Mouse (Mus musculus) right cerebral cortex, postnatal 10 days (tissue): ENCODE results near the gene Rac2.

Source experiments
- DNase-seq, 2 experiments: peaks; one replicate each; pipeline ENCODE4 v3.0.0; 2021; ENCODE audit warnings: low spot score in 2 of 2

The Rac2 gene

DNA sequence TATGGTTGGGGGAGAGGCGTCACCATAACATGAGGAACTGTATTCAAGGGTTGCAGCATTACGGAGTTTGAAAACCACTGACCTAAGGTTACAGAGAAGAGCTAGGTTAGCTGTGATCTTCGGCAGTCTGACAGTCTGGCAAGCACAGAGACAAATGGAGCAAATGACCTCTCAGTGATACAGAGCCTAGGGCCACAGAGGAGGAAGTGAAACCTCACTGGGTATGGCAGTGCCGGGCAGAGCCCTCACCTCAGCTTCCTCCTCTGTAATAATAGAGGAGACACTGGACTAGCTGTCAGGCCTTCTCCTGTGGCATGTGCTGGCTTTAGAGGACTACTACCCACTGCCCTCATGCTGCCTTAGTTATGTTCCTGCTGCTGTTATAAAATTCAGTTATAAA is 16.3 kb upstream of the Rac2 start:
- peak in 1 of 2 experiments; percentile 38 for DNase-seq

DNA sequence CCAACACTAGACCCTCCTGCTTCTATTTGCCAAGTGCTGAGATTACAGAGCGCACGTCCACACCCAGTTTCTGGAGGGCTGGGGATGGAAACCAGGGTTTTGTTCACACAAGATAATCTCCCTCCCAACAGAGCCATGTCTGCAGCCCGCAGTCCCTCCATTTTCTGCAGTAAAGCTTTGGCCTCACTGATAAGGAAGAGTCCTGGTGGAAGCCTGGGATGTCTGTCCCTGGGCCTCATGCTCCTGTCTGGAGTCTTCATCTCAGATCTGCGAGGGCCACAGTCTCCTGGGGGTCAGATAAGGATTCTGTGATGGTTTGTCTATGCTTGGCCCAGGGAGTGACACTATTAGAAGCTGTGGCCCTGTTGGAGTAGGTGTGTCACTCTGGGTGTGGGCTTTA is 15.5 kb upstream of the Rac2 start:
- no peak for DNase-seq

DNA sequence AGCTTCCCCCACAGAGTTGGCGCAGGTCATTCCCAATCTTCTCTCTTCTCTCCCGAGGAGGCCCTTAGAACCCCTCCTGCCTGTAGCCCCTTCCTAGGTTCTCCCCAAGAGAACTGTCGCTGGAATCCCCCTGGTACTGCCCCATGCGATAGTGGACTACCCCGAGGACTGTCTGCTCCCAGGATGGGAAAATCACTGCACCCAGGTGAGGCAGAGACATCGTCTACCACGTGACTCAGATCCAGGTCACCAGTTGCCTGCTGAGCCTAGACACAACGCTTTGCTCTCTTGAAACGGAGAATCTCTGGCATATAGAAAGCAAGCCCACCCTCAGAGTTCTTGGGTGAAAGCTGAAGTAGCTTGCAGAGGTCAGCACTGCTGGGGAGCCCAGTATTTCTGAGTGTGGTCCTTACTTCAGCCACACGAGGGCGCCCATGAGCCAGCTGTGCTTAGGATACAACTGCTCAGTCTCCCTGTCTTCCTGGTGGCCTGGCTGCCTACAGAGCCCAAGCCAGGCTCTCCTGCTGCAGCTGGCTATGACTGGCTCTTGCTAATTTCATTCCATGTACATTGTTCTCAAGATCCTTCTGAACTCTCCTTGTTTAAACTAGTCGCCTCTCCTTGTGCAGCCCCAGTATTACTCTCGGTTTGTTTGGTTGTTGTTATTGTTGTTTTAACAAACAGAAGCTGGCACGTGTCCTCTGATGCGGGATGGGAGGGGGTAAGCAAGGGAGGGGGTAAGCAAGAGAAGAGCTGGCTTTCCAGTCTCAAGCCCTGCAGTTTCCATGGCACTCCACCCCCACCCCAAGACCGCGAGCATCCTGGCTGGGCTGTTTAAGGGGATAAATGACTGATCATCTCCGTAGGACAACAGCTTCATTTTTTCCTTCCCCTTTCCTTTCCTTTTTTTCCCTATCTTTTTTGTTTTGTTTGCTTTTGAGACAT is 14.7 kb upstream of the Rac2 start:
- peak; percentile 90 to 93 for DNase-seq

DNA sequence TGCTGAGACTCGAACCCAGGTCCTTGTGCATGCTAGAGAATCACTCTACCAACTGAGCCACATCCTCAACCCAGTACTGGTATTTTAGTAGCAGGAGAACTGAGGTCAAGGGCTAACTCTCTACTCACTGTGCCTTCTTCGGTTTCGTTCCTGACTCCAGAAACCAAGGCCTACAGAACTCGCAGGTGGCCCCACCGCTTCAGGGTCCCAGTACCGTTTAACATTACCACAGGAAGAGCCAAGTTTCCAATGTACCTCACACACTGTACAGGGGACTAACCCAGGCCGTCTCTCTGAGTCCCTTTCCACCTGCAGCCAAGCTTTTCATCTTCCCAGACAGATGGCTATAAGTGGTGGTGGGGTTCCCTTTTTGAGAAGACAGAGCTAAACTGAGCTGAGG is 12.8 kb upstream of the Rac2 start:
- DNase-seq, result no peak

DNA sequence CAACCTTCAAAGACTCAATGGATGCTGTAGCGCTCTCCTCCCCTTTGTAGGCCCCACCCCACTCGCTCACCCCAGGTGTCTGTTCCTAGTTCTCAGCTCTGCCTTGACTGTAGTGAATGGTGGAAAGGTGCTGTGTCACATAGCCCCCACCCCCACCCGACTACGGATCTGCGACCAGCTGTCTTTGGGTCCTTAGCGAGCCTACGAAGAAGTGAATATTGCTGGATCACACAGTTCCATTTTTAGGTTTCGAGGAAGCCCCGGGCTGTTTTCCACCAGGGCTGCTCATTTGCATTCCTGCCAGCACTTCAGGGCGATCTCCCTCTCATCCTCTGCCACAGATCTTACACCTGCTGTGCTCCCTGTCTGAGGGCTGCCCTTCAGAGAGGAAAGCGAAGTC is 10.8 kb upstream of the Rac2 start:
- DNase-seq, result peak; percentile 49 to 61

DNA sequence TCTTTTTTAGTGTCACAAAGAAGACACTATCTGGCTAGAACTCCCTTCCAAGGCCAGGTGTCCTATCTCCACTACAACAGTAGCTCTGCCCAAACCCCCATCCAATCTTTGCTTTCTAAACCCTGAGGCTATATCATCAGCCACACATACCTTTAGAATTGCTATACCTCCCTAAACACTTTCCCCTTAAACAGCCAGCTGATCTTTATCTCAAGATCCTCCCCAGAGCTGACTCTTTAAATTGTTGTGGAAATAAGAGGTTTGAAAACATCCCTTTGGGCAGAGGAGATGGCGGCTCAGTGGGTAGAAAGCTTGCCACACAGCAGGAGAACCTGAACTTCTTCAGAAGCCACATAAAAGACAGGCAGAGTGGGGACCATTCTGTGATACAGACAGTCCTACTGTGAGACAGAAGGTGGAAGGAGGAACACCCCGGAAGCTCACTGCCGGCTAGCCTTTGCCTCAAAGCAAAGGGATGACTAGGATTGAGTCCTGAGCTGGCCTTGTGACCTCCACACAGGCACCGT is 3.8 kb upstream of the Rac2 start:
- DNase-seq, result no peak

DNA sequence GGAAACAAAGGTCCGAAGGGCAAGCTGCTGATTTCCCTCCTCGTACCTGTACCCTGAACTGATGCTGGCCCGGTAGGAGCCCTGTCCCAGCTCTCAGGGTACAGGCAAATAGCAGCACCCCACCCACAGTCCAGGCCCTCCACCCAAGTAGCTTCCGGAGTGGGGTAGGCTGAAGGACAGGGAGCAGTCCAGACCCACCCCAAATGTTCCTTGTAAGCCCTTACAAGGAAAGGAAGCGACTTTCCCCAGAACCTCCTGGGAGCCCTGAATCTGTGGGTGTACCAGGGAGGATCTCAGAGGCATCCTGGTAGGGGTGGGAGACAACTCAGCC is 348 bp downstream of the Rac2 start:
- no peak for DNase-seq

DNA sequence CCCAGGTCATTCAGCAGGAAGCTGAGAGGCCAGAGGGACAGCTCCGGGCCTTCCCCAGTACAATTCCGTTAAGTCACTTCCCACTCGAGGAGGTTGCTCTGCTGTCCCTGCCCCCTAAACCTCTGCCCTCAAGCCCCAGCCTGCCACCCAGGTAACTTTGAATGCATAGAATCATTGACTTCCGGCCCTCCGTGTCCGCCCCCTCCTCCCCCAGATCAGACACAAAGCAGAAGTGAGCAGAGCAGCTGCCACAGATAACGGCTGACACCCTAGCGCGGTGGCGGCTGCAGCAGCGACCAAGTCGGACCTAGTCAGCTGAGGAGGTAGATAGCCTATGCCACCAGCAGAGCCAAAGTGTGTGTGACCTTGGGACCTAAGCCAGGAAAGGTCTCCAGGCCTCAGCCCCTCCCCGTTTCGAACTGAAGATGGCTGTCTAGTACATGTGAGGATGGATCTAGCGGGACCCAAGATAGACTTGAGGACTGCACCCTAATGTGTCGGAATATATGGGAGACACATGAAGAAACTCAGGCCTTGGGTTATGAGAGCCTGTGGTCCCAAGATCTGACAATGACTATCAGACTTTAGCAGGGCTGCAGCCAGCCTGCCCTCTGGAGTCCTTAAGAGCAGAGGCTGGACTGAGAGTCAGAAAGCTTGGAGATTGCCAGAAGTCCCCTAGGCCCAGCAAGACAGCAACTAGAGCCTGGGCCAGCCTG is 871 bp downstream of the Rac2 start:
- no peak for DNase-seq

DNA sequence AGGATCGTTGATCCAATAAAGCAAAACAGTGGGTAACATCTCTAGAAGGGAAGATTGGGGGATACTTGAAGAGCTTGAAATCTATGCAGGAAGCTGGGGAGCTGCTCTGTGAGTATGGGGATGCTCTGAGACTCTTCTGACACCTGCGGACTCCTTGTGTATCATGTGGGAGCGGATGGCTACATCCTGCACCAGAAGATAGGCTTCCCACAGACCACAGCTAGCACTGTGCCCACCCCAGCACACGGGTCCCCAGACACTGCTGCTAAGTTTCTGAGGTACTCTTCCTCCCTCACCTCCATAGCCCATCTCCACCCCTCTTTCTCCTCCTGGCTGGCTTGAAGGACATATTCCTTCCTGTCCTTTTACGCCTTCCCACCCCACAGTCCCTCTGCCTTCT is 2.4 kb downstream of the Rac2 start:
- DNase-seq, result no peak

DNA sequence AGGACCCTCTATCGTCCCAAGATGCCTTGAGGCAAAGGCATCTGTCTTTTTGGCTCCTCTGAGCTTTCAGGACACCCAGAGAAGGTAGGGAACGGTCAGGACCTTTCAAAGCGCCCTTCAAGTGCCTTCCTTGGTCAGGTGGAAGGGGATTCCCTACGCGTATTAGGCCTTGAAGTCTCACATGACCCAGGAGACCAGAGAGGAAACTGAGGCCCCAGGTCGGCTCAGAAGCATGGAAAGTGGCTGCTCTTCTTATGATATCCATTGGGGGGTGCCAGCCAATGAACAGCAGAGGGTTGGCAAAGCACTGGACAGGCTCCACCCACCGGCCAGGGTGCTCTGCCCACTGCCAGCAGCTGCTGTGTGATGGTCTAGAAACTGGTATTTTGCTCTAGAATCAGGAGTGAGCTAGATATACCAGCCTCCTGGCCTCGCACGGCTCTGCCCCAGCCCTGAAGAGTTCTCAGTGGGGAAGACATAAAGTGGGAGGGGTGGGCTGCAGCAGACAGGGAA is 4.9 kb downstream of the Rac2 start:
- DNase-seq, result no peak

DNA sequence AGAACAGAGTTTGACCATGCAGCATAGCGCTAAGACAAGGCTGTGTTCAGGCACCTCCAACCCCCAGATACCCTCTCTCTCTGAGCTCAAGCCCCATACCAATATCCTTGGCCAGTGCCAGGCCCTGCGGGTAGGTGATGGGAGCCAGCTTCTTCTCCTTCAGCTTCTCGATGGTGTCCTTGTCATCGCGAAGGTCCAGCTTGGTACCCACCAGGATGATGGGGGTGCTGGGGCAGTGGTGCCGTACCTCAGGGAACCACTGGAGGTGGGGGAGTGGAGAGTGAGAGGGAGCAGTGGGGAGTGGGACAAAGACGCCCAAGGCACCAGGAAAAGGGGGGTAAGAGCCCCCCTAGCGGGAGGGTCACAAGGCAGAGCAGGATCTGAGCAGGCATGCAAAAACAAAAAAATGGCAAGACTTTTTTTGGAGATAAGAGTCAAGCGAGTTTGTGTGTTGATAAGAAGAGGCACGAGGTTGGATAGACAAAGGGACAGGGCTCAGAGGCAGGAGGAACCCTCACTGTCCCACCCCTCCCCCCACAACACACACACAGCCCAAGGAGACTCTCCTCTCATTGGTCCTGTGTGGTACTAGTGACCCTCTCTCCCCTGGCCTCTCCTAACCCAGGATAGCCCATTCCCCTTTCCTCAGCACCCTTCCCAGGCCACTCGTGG is 7.7 kb downstream of the Rac2 start:
- DNase-seq, result no peak

DNA sequence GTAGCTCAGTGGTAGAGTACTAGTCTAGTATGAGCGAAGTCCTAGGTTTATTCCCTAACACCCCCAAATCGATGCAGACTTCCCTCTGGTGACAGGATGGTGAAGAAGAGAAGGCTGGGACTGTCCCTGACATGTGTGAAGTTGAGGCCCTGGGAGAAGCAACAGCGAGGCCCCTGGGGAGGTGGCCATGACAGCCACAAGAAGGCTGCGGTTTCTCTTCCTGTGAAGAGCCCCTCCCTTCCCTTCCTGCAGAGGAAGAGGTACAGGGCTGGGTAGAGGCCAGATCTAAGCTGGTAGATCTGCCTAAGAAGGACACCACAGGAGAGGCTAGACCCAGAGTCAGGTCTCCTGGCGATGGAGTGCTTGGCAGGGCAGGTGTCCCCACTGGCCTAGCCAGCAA is 8.6 kb downstream of the Rac2 start:
- no peak for DNase-seq

DNA sequence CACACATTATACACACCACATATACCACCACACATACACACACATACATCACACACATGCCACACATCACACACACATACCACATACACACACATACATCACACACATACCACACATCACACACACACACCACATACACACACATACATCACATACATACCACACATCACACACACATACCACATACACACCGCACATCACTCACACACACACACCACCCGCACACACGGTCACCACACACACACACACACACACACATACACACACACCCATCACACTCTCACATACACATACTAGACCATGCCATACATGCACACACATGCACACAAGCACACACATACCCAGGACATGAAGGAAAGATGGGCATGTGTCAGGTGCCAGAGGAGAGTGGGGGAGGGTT is 9.2 kb downstream of the Rac2 start:
- no peak for DNase-seq

DNA sequence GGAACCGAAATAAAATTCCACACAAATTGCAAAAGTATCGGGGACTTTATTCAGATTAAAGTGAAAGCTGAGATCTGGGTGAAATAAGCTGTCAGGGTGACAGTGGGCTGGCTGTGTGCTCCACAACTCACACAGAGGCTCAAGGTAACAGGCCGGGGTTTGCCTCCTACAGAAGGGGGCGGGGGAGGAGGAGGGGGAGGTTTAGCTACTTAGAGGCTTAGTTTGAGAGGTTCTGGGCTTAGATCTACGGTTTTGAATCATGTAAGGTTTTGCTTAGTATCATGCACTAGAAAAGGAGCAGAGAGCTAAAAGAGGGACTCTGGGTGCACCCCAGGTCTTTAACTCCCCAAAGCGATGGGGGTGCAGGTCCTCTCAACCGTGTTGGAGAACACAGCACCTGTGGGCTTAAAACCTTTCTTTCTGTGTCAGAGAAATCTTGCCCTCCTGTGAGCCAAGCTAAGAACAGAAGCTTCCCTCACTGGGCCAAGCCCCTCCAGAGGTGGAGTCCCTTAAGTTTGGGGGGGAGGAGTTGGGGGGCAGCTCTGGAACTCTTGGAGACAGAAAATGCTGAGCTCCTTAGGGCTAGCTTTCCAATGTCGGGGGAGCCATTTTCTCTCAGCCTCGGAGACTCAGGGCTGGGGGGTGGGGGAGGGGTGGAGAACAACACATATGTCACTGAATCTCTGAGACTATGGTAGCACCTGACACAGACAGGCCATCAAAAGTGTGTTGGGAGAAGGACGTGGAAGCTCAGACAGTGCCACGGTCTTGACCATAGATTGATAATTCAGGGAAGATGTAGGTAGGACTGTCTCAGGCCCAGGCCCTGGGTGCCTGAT is 13.2 kb downstream of the Rac2 start:
- no peak for DNase-seq

DNA sequence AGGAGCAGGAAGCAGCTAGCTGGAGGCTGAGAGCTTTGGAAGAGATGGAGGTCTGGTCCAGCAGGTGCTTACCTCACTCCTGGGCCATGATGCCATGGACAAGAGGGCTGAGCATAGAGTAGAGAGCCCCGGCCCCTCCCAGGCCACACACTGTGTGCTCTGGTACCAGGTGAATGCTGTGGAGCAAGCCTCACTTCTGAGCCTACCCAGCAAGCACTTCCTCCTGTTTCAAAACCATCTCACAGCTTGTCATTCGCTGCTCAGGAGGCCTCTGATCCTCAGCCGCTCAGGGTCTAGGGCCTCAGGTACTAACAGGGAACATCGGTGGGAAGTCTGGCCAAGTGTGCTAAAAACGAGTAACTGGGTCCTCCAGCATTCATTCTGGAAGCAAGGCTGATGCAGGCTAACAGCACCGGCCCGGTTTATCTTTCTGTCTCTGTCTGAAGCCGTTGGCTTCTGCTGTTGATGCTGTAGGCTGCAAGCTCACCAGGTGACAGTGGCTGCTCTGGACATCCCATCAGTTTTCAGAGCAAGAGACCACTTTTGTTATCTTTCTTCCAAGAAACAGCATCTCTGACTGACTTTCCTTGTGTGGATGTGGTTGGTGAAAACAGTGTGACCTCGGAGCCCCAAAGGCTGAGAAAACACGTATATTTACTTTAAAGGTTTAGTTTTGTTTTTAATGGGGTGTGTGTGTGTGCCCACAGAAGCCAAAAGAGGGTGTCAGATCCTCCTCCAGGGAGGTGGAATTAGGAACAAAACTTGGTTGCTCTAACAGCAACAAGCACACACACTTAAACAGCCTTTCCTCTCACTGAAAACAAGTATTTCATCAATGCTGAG is 14.7 kb downstream of the Rac2 start:
- DNase-seq, result no peak

DNA sequence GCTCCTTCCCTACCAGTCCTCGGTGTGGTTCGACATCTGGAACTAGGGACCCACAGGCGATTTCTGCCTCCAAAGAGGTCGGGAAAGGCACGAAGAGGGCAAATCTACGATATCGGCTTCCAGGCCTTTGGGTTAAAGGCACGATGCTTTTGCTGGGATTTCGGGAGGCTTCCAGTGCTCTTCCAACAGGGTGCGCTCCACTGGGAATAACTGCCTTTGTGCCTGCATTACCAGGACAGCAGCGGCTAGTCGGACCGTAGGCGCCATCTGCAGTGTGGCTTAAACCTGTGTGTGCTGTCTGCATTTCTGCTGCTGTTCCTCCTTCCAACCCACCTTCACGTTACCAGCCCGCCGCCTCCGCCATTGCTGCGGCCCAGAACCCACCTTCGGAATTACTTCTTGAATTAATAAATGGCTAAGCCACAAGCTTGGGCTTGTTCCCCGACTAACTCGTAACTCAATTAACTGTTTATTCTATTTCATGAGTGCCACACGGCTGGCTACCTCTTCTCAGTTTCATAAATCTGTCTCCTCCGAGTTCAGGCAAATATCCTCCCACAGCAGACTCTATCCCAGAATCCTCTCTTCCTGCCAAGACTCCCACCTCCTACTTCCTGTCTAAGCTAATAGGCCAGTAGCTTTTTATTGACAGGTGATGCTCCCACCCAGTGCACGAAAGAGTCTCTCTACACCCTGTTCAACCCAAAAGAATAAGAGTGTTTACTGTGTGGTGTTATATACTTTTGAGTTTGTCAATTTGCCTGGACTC is 17.9 kb downstream of the Rac2 start:
- DNase-seq, result no peak

DNA sequence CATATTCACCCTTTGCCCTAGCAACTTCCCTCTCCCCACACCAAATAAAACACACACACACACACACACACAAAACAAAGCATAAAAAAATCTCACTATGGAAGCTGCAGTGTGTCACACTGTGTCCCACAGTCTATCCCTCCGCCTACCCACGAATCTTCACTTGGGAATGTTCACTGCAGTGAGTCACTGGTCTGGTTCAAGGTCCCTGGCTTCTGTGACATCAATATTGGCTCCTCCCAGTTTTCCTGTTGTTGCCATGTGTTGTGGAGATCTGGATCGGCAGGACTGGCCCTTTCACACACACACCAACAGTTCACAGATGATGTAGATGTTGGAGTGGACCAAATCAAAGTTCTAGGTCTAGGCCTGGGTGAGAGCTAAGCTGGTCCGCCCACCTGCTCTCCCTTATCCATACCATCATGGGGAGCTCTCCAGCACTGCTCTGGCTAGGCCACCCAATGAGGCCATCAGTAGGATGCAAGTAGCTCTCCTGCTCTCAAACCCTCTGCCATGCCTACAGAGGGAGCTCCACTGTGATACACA is 23.3 kb downstream of the Rac2 start:
- DNase-seq, result no peak

DNA sequence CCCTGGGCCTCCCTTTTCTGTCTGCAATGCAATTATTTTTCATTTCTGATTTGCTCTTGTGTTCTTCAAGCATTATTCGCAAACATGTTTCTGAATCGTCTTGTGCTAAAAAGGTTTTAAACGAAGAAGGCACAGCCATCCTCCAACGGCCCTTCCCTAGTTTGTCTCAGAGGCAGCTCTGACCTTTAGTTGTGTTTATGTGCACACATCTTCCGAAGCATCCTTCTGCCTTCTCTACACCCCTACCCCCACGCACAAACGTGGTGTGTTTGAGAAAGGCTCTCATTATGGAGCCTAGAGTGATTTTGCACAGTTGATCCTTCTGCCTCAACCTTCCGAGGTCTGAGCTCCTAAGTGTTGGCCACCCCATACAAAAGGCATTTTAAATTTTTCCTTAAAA is 23.9 kb downstream of the Rac2 start:
- DNase-seq, result no peak

DNA sequence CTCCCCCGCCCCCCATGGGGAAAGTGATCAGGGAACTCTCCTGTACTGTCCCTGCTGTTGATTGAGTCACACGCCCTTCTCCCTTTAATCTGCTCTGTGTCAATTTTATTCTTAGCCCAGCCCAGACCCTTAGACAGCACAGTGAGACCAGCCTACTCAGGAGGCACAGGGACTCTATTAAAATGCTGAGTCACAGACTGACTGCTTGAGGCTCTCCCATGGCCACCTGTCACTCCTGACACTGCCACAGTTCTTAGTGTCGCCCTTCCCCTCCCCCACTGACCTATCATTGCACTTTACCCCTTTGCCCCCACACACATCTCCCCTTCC is 24.3 kb downstream of the Rac2 start:
- no peak for DNase-seq
